Mouse (Mus musculus): ENCODE measurements around the gene Cnih3. TPM values are rescaled to one million over a fixed set of nuclear protein-coding genes. Genes with fewer than 3 reads are reported as not detected.

The Cnih3 gene
- polyA plus RNA-seq, 1 experiment = 0.37 TPM

GRCm38 (mm10) chr1:181392489-181392888, 40.1 kb downstream of the Cnih3 start:
- H3K27me3 ChIP-seq (ENCODE audit: control insufficient read depth, insufficient read depth, insufficient read length) = no peaks in the 10 kb centered on the region
- no peak overlapping the region for H3K4me3 ChIP-seq
- no peaks in the 10 kb centered on the region for H3K79me2 ChIP-seq (ENCODE audit: control insufficient read depth, insufficient read depth)
- no peak overlapping the region for H3K4me2 ChIP-seq (ENCODE audit: low read depth)
- no peak overlapping the region for H3ac ChIP-seq (ENCODE audit: control insufficient read depth, insufficient read length)
- no peaks in the 10 kb centered on the region for H3K36me3 ChIP-seq (ENCODE audit: control insufficient read depth, insufficient read depth)
- TF ChIP-seq E2F4 (IDR thresholded peaks at IDR 0.05; ENCODE audit: insufficient read depth) (no peak), REST (IDR thresholded peaks at IDR 0.05; ENCODE audit: insufficient read depth, insufficient read length) (no peak), CEBPB (IDR thresholded peaks at IDR 0.05; ENCODE audit: insufficient read depth, poor library complexity, severe bottlenecking) (no peak), MYOG (IDR thresholded peaks at IDR 0.05; ENCODE audit: control insufficient read depth in 1 of 3, insufficient read depth in 1 of 3, insufficient read length in 2 of 3, low read depth in 2 of 3) (no peak), MYOD1 (IDR thresholded peaks at IDR 0.05; ENCODE audit: control insufficient read depth in 1 of 3, insufficient read length in 2 of 3, low read depth in 2 of 3) (no peak), MAX (IDR thresholded peaks at IDR 0.05; ENCODE audit: low read depth) (no peak), POLR2AphosphoS2 (IDR thresholded peaks at IDR 0.05; ENCODE audit: insufficient read length, low read depth) (no peak), TCF3 (IDR thresholded peaks at IDR 0.05; ENCODE audit: insufficient read length, low read depth) (no peak), POLR2A (IDR thresholded peaks at IDR 0.05; ENCODE audit: insufficient read length, low read depth) (no peak), TCF12 (IDR thresholded peaks at IDR 0.05; ENCODE audit: insufficient read depth, poor library complexity, severe bottlenecking) (no peak), USF1 (IDR thresholded peaks at IDR 0.05; ENCODE audit: low read depth) (no peak), SRF (IDR thresholded peaks at IDR 0.05; ENCODE audit: control insufficient read depth, insufficient read length, low read depth) (no peak)

GRCm38 (mm10) chr1:181393250-181394149, 41.1 kb downstream of the Cnih3 start:
- no peaks in the 10 kb centered on the region for H3K79me2 ChIP-seq (ENCODE audit: control insufficient read depth, insufficient read depth)
- H3ac ChIP-seq (ENCODE audit: control insufficient read depth, insufficient read length) = no peak overlapping the region
- H3K4me2 ChIP-seq (ENCODE audit: low read depth) = peak overlapping the region; percentile 3
- H3K36me3 ChIP-seq (ENCODE audit: control insufficient read depth, insufficient read depth) = no peaks in the 10 kb centered on the region
- H3K4me3 ChIP-seq = no peak overlapping the region
- no peak for TF ChIP-seq POLR2AphosphoS2 (IDR thresholded peaks at IDR 0.05; ENCODE audit: insufficient read length, low read depth)
- TF ChIP-seq USF1 (IDR thresholded peaks at IDR 0.05; ENCODE audit: low read depth) = no peak
- no peak for TF ChIP-seq MYOD1 (IDR thresholded peaks at IDR 0.05; ENCODE audit: control insufficient read depth in 1 of 3, insufficient read length in 2 of 3, low read depth in 2 of 3)
- TF ChIP-seq E2F4 (IDR thresholded peaks at IDR 0.05; ENCODE audit: insufficient read depth) = no peak
- no peak for TF ChIP-seq REST (IDR thresholded peaks at IDR 0.05; ENCODE audit: insufficient read depth, insufficient read length)
- TF ChIP-seq CEBPB (IDR thresholded peaks at IDR 0.05; ENCODE audit: insufficient read depth, poor library complexity, severe bottlenecking) = no peak
- no peak for TF ChIP-seq TCF12 (IDR thresholded peaks at IDR 0.05; ENCODE audit: insufficient read depth, poor library complexity, severe bottlenecking)
- TF ChIP-seq MAX (IDR thresholded peaks at IDR 0.05; ENCODE audit: low read depth) = no peak
- no peaks in the 10 kb centered on the region for H3K27me3 ChIP-seq (ENCODE audit: control insufficient read depth, insufficient read depth, insufficient read length)

DNA sequence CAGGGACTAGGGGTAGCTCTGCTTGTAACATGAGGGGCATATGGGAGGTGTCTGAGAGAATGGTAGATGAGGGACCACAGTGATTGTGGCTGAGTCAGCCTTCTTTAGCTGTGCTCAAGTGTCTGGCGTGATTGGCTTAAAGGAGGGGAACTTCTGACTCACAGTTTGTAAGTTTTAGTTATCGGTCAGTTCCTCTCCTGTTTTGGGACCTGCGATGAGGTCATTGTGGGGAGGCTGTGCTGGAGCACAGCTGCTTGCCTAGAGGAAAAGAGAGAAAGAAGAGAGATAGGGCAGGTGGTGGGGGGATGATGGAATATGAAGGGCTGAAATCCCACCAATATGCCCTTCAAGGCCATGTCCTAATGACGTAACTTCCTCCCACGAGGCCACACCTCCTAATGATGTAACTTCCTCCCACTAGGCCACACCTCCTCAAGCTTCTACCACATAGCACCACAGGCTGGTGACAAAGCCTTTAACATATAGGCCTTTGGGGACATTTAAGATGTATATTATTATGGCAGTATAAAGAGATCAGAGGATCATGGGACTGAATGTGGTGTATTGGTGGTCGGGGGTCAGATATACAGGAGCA, 42.9 kb downstream of the Cnih3 start:
- no peak overlapping the region for H3K4me3 ChIP-seq
- H3K79me2 ChIP-seq (ENCODE audit: control insufficient read depth, insufficient read depth) = no peaks in the 10 kb centered on the region
- no peaks in the 10 kb centered on the region for H3K36me3 ChIP-seq (ENCODE audit: control insufficient read depth, insufficient read depth)
- no peaks in the 10 kb centered on the region for H3K27me3 ChIP-seq (ENCODE audit: control insufficient read depth, insufficient read depth, insufficient read length)
- no peak overlapping the region for H3ac ChIP-seq (ENCODE audit: control insufficient read depth, insufficient read length)
- peak overlapping the region; percentile 65 for H3K4me2 ChIP-seq (ENCODE audit: low read depth)
- TF ChIP-seq MYOG (IDR thresholded peaks at IDR 0.05; ENCODE audit: control insufficient read depth in 1 of 3, insufficient read depth in 1 of 3, insufficient read length in 2 of 3, low read depth in 2 of 3) = peak in 1 of 3 experiments; percentile 16
- TF ChIP-seq E2F4 (IDR thresholded peaks at IDR 0.05; ENCODE audit: insufficient read depth) = no peak
- peak in 2 of 3 experiments; percentile 47 to 71 for TF ChIP-seq MYOD1 (IDR thresholded peaks at IDR 0.05; ENCODE audit: control insufficient read depth in 1 of 3, insufficient read length in 2 of 3, low read depth in 2 of 3)
- TF ChIP-seq REST (IDR thresholded peaks at IDR 0.05; ENCODE audit: insufficient read depth, insufficient read length) = no peak
- peak; percentile 35 for TF ChIP-seq POLR2A (IDR thresholded peaks at IDR 0.05; ENCODE audit: insufficient read length, low read depth)
- no peak for TF ChIP-seq CEBPB (IDR thresholded peaks at IDR 0.05; ENCODE audit: insufficient read depth, poor library complexity, severe bottlenecking)

DNA sequence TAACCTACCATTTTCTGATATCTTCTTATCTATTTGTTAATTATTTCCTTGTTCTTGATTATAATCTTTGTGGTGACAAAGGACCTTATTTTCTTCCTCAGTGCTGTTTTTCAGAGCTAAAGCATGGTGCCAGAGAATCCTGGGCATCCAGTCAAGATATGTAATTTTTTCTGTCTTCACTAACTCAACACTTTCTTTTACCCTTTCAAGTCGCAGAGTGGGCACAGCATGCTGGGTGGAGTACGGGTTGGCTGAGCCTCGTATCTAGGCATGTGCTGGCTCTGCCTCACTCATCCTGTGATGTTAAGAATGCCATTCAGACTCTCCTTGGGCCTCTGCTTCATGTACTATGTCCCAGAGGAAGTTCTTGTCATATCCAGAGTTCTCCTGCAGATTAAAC, 46.8 kb downstream of the Cnih3 start:
- Histone ChIP-seq H3ac (ENCODE audit: control insufficient read depth, insufficient read length) (no peak overlapping the region), H3K79me2 (ENCODE audit: control insufficient read depth, insufficient read depth) (no peaks in the 10 kb centered on the region), H3K36me3 (ENCODE audit: control insufficient read depth, insufficient read depth) (no peaks in the 10 kb centered on the region), H3K4me3 (no peak overlapping the region), H3K4me2 (ENCODE audit: low read depth) (no peak overlapping the region), H3K27me3 (ENCODE audit: control insufficient read depth, insufficient read depth, insufficient read length) (no peaks in the 10 kb centered on the region)
- TF ChIP-seq MYOD1 (IDR thresholded peaks at IDR 0.05; ENCODE audit: control insufficient read depth in 1 of 3, insufficient read length in 2 of 3, low read depth in 2 of 3) (no peak), TCF3 (IDR thresholded peaks at IDR 0.05; ENCODE audit: insufficient read length, low read depth) (no peak), REST (IDR thresholded peaks at IDR 0.05; ENCODE audit: insufficient read depth, insufficient read length) (no peak), MYOG (IDR thresholded peaks at IDR 0.05; ENCODE audit: control insufficient read depth in 1 of 3, insufficient read depth in 1 of 3, insufficient read length in 2 of 3, low read depth in 2 of 3) (no peak), MAX (IDR thresholded peaks at IDR 0.05; ENCODE audit: low read depth) (no peak), CEBPB (IDR thresholded peaks at IDR 0.05; ENCODE audit: insufficient read depth, poor library complexity, severe bottlenecking) (no peak), USF1 (IDR thresholded peaks at IDR 0.05; ENCODE audit: low read depth) (no peak)
